Mouse (Mus musculus): Measurements from ENCODE around the gene Olfr610.
"Not testable (repeated sequence)": the region's sequence is repeated elsewhere in the genome, so short reads cannot be mapped to it uniquely, and the experiment has no call there.

Olfr610 gene

GRCm38 (mm10) chr7:103512022-103512421, at the start of gene Olfr610:
Olfr610 (minus strand) TSS chr7:103512122.
- no peak for DNase-seq (ENCODE audit: low read depth)

GRCm38 (mm10) chr7:103555779-103556178, 43.9 kb upstream of the Olfr610 start, which contains the start of gene Olfr615:
Olfr615 (plus strand) TSS chr7:103556079.
- DNase-seq (ENCODE audit: low read depth), result no peak

GRCm38 (mm10) chr7:103547774-103548173, 35.9 kb upstream of the Olfr610 start, which contains the start of gene Olfr613:
Olfr613 (plus strand) TSS chr7:103548074.
- DNase-seq (ENCODE audit: low read depth), result no peak

GRCm38 (mm10) chr7:103542617-103543016, 30.7 kb upstream of the Olfr610 start, which contains the start of gene Olfr612:
Olfr612 (minus strand) TSS chr7:103542717.
- DNase-seq (ENCODE audit: low read depth), result not testable (repeated sequence)

GRCm38 (mm10) chr7:103520746-103521145, 8.8 kb upstream of the Olfr610 start, which contains the start of gene Olfr611:
Olfr611 (minus strand) TSS chr7:103520846.
- not testable (repeated sequence) for DNase-seq (ENCODE audit: low read depth)

- DNase-seq (ENCODE audit: low read depth), result no peak
These were observed 14.0 kb downstream of the Olfr610 start, which contains the start of gene Olfr609 for GRCm38 (mm10) chr7:103497962-103498361. Olfr609 (minus strand) TSS chr7:103498062.

- DNase-seq (ENCODE audit: low read depth), result not testable (repeated sequence)
These were observed 34.8 kb downstream of the Olfr610 start for GRCm38 (mm10) chr7:103477106-103477505.

GRCm38 (mm10) chr7:103469577-103469976, 42.3 kb downstream of the Olfr610 start, which contains the start of gene Olfr608:
Olfr608 (plus strand) TSS chr7:103469877.
- DNase-seq (ENCODE audit: low read depth), result no peak

GRCm38 (mm10) chr7:103460590-103460989, 51.3 kb downstream of the Olfr610 start:
- no peak for DNase-seq (ENCODE audit: low read depth)

All from naive thymus-derived CD4-positive, alpha-beta T cell, adult 2 months (primary cell).